Mouse (Mus musculus): ENCODE results near the gene Taok1.
"Not testable (repeated sequence)": the region's sequence is repeated elsewhere in the genome, so short reads cannot be mapped to it uniquely, and the experiment has no call there.

The Taok1 gene

DNA sequence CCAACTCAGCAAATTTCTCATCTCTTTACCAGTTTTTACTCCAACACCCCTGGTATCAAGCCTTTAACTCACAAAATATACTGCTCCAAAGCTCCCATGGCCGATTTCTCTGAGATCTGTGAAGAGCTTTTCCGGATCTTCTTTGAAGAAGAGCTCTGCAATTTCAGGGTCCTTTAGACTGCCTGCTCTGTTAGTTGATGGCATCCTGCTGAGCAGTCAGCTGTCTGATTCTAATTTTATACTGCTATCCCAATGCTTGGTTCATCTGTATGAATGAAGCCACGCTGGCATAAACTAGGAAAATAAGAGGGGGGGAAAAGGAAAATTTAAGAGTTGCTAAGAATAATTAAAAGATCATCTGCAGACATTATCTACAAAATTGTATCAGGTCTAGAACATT is 22.4 kb downstream of the Taok1 start:
- no peak for DNase-seq (ENCODE audit: low spot score in 2 of 2)

DNA sequence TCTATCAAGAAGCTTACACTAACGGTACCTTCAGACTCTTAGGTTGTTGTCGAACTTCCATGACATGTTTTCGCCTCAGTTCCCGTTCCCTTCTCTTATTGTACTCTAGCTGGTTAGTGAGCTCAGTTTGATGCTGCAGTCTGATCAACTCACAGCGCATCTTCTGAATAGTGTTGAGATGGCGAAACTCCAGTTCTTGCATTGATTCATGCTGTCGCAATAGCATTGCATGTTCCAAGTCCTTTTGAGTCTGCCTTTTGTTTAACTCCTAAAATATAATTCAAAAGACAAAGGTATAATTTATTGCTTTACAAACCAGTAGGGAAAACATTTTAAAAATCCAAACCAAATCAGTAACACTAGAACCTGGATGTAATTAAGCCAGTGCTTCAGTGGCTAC is 62.4 kb downstream of the Taok1 start:
- DNase-seq (ENCODE audit: low spot score in 2 of 2) = no peak

DNA sequence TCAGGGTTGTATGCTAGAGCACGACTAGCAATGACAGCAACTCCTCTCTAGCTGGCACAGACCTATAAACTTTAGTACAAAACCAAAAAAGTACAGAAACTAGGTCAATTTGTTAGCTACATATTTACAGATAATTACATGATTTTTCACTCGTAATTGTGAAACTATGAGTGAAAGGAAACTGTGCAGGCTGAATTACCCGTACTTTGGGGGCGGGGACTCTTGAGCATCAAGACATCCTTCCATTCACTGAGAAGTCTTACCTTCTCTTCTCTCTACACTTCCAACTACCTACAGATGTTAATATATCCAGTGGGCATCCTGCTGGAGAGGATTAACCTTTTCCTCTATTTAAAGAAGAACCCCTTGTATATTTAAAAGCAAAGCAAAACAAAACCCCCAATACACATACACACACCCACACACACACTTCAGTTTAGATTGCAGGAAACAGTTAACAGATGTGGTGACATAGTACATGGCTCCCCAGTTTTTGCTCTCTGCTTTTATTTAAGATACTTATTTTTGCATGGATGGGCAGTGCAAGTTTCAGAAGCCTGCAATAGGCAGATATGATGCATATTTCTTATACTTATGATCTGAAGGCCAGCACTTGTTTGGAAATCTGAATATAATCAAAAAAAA is 75.3 kb downstream of the Taok1 start:
- DNase-seq (ENCODE audit: low spot score in 2 of 2) = no peak

DNA sequence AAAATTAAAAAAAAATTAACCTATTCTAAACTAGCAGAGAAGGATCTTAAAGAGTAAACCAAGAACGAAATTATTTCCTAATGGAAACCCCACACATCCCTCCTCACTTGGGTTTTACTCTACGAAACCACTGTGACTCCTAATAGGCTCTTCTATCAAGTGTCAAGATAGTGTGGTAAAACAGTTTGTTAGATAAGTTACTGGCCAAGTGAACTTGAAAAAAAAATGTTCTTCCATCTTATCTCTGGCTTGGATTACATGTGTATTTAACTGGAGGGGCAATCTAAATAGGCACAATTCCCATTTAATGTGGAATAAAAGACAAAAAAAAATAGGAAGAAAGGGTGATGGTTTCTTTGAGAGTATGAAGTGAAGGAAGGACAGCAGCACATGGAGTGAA is 76.8 kb downstream of the Taok1 start:
- no peak for DNase-seq (ENCODE audit: low spot score in 2 of 2)

DNA sequence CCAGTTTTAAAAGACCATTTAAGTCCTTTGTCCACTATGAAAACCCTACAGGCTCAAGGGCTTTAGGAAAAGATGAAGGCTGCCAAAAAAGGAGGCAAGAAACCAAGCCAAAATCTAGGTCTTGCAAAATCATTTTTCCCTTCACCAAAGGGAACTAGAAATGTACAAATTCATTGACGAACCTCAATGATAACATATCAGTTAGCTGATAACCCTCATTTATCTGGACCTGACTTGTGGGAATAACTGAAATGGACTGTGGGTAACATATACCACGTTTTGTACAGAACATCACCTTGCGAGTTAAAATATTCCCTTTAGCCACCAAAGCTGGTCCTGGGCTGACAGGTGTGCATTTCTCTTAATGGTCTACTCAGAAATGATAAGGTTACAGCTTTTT is 78.0 kb downstream of the Taok1 start:
- no peak for DNase-seq (ENCODE audit: low spot score in 2 of 2)

DNA sequence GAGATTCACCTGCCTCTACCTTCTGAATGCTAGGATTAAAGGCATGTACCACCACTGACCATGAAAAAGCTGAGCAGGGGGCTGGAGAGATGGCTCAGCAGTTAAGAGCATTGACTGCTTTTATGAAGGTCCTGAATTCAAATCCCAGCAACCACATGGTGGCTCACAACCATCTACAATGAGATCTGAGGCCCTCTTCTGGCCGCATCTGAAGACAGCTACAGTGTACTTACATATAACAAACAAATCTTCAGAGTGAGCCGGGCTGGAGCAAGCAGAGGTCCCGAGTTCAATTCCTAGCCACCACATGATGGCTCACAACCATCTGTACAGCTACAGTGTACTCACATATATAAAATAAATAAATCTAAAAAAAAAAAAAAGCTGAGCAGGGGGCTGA is 79.2 kb downstream of the Taok1 start:
- not testable (repeated sequence) for DNase-seq (ENCODE audit: low spot score in 2 of 2)

DNA sequence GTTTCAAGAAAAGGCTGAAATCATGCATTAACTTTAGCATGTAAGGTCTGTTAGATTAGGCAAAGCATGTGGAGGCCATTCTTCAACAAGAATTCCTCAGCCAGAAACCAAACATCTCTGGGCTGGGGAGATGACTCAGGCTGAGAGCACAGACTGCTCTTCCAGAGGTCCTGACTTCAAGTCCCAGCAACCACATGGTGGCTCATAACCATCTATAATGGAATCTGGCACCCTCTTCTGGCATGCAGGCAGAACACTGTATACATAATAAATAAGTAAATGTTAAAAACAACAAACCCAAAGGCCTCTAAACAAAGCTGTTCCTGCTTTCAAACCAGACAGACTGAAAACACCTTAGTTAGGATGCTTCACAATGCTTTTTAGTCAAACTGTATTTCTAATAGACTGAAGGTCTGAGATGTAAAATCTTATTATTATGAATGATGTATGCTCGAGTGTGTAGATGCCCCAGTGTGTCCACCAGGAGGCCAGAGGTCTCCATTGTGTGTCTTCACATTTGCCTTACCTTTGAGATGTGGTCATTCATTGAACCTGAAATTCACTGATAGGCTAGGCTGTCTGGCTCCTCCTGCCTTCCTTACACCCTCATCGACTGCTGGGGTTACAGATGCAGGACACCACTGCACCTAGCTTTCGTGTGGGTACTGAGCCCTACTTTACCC is 81.7 kb downstream of the Taok1 start:
- DNase-seq (ENCODE audit: low spot score in 2 of 2) = no peak

DNA sequence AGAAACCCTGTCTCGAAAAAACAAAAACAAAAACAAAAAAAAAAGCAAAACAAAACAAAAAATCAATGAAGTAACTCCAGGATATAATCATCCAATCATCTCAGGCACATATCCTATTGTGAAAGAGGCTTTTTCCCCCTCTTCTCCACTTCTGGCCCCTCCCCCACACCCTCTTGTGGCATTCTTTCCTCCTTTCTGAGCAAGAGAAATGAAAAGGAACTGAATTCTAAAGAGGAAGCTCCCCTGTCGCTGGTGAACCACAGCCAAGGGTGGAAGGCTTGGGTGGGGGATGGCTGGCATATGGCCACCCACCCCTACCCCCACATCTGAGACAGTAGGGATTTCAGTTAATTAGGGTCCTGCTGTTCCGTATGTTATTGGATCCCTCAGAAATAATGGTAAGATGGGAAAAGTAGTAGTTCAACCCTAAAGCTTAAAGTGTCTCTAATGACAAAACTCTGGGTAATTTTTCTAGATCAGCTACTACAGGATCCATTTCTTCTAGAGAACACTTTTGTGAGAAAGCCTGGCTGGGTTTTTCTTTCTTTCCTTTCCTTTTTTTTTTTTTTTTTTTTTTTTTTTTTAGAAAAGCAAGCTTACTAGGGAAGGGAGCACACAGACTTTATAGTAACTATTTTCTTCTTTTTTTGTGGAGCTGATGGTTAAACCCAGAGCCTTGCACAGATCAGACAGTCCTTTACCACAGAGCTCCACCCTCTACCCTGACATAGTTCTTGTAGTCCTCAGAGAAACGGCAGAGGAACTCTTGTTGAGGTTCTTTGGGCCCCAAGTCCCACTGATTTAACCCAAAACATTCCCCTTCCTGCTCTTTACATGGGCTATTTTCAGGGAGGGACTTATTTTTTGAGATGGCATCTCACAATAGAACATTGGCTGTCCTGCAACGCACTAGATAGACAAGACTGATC is 86.8 kb downstream of the Taok1 start:
- DNase-seq (ENCODE audit: low spot score in 2 of 2) = peak; percentile 29 to 36

DNA sequence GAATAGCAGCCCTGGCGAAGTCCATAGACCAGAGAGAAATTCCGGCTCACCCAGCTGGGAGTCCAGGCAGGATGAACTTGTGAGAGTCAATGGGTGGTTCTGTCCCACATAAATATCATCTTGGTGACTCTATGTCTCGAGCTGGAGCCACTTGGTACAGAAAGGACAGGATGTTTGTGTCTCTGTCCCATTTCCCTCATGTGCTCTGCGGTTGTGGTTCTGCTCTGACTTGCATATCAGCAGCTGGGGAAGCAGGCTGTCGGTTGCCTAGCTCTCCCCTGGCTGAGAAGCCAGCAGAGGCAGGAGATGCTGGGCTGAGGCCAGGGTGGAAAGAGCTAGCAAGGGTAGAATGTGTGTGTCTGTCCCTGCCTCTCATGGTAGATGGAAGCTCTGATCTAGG is 88.6 kb downstream of the Taok1 start, which contains the start of gene Gm10392:
TSS of gene Gm10392 (minus strand) at position 156 of the 400 bp plus-strand sequence.
- DNase-seq (ENCODE audit: low spot score in 2 of 2) = peak in 1 of 2 experiments; percentile 22

DNA sequence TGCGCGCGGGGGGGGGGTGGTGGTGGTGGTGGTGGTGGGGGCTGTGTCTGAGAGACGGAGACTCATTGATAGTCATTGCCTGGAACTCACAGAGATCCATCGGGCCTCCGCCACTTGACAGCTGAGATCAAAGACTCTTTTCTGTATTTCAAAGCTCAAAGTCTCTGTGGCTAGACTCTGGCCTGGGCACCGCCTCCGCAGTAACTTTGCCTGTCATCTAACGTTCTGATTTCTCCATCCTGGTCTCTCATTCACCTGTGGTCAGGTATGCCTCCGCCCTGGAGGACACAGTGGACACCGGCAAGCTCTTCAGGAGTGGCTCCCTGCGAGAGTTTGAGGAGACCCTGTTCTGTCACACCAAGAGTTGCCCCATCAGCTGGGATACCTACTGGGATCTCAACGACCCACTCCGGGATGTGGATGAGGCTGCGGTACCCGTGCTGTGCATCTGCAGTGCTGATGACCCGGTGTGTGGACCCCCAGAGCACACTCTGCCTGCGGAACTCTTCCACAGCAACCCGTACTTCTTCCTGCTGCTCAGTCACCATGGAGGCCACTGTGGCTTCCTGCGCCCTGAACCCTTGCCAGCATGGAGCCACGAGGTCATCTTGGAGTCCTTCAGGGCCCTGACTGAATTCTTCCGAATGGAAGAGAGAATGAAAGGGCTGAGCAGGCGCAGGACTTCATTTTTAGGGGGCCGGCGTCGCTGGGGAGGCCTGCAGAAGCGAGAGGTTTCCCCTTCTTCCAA is 89.4 kb downstream of the Taok1 start:
- DNase-seq (ENCODE audit: low spot score in 2 of 2) = no peak

DNA sequence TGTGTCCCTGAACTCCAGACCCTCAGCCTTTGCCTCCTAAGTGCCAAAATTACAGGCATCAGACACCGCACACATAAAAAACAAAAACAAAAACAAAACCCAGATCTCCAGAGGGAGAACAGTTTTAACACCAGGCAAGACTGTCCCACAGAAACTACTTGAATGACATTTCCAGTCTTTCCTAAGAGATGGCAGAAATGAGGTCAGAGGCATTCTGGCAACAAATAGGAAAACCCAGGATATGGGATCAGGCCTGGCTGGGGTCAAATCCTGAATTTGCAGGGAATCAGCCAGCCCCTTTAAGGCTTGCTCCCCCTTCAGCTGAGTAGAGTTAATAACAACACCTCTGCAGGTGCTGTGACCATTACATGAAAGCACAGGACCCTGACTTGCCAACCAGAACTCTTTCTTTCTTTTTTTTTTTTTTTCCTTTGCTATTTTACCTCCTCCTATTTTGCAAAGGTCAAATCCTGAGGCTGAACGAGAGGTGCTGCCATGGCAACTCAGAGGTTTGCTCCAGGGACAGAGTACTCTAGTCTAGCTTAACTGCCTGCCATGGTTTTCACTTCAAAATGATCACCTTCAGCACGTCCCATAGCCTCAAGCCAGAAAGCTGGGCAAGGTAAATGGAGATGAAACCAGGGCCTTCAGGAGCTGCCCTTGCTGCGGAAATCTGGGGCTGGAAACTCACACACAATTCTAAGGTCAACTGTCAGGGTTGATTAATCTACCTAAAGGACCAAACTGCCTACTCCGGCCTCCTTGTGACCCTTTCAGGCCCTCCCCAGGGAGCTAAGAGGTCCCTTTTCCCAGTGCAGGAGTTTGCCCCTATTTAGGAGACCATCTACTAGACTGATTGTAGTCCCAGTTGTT is 90.8 kb downstream of the Taok1 start:
- no peak for DNase-seq (ENCODE audit: low spot score in 2 of 2)

DNA sequence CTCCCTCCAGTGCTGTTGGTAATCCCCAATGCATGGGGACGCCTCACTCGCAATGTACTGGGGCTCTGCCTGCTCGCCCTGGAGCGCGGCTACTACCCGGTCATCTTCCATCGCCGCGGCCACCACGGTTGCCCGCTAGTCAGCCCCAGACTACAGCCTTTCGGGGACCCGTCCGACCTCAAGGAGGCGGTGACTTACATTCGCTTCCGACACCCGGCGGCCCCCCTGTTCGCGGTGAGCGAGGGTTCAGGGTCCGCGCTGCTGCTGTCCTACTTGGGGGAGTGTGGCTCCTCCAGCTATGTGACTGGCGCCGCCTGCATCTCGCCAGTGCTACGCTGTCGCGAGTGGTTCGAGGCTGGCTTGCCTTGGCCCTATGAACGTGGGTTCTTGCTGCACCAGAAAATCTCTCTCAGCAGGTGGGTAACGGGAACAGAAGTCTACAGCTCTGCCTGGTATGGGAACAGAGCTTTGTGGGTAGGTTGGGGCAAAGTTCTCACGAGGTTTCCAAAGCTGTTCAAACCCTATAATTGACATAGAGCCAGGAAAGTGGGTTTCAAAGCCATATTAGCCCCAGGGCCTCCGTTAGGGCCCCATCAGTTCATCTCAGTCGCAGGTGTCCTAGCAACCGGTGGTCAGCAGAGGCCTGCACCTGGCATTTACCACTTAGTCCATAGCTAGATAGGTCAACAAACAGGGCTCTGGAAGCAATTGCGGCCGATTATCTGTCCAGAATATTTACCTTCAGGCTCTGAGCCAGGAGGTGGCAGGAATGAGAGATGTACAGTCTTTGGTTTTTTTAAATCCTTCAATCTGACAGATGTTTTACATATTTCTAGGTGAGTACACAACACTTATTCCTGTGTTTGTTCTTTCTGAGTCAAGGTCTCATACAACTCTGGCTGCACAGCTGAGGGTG is 91.7 kb downstream of the Taok1 start, which contains the start of gene Trp53i13:
TSS of gene Trp53i13 (minus strand) at position 344 of the 916 bp plus-strand sequence.
- peak in 1 of 2 experiments; percentile 24 for DNase-seq (ENCODE audit: low spot score in 2 of 2)

DNA sequence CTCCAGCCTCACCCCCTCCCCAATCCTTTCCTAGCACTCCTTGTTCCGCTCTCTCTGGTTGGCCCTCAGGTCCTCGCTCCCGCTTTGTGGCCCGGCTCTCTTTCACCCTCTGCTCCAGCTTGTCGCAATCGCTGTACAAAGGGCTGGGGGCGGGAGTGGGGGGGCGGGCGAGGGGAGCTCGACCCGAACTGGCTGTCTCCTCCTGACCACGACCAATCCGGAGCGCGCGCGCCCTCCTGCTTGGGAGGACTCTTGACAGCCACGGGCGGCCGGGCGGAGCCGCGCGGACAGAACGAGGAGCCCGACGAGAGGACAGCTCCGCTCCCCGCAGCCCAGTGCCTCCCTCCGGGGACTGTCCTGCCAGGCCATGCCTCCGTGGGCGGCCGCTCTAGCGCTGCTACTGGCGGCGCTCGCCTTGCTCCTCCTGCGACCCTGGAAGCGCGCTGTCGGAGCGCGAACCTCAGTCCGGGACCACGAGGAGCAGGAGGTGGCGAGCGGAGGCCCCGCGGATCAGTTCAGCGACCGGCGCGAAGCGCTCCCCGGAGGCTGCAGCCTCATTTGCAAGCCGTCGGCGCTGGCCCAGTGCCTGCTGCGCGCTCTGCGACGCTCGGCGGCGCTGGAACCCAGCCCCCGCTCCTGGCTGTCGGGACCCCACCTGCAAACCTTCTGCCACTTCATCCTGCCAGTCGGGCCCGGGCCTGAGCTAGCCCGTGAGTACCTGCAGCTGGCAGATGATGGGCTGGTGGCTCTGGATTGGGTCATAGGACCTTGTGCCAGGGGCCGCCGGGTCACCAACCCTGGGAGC is 92.6 kb downstream of the Taok1 start, which contains the start of gene Abhd15:
TSS of gene Abhd15 (plus strand) at position 290 of the 805 bp plus-strand sequence.
- DNase-seq (ENCODE audit: low spot score in 2 of 2) = peak; percentile 62 to 67

DNA sequence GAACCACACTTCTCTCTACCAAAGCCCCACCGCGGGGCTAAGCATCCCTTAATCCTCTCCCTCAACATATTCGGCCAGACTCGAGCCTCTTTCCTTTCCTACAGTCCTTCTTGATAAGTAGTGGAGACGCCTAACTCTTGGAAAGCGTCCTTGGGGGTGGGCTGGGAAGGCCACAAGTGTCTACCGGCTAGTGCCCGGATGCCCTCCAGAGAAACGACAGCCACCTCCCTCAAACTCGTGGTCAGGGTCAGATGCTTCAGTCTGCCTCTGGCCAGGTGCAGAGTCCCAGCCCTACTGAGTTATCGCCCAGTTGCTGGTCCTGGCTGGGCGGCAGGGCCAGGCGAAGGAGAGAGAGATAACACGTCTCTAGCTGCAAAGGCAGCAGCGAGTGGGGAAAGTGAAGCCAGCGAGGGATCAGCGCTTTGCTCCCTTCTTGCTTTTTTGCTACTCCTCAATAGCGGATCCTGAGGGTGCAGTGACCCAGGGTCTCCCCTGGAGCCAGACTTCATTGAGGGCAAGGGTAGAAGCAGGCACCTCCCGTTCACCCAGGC is 93.3 kb downstream of the Taok1 start:
- DNase-seq (ENCODE audit: low spot score in 2 of 2) = peak in 1 of 2 experiments; percentile 13

DNA sequence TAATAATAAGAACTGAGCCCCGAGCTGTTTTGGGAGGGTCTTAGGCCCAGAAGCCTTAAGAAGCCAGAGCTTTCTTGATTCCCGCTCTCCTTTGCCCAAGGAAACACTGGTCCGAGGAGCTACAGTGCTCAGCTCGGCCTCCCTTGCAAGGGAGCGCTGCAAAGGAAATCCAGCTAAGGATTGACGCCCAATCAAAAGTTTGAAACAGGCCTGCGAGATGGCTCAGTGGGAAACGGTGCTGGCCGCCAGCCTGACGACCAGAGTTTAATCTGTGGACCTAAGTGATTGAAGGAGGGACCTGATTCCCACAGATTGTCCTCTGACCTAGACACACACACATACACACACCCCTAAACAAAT is 93.8 kb downstream of the Taok1 start:
- DNase-seq (ENCODE audit: low spot score in 2 of 2) = no peak

DNA sequence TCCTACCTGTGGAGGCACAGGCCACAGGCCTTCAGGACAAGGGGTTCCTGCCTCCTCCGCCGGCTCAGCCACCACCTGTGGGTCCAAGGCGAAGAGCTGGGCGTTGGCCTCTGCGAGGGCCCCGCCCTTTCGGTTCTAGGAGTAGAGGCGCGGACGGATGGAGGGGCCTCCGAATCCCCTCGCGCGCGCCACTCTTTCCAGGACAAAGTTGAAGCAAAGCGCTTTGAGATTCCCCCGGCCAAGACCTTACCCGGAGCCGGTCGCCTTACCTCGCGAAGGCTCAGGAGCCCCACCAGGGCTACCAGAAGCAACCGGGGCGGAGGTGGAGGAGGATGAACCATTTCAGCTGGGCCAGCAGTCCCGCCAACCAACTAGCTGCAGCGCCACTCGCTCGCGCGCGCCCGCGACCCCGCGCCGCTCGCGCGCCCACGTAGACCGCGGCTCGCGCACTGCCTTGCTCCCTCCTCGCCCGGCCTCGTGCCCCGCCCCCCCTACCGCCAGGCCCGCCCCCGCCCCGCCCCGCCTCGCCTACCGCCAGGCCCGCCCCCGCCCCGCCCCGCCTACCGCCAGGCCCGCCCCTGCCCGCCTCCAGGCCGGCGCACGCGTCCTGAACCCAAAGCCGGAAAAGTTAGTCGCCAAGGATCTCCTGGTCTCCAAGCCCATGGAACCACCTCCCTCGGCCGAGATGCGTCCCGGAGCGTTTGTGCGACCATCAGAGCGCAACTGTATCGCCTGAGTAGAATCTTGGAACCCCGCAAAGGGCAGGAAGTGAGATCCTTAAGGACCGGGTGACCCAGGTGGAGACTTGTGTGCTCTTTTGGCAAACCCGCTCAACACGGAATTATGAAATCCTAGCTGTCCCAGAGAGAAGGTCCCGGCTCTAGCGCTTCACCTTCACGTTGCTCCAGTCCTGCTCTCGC is 94.5 kb downstream of the Taok1 start:
- DNase-seq (ENCODE audit: low spot score in 2 of 2) = peak; percentile 59 to 70

DNA sequence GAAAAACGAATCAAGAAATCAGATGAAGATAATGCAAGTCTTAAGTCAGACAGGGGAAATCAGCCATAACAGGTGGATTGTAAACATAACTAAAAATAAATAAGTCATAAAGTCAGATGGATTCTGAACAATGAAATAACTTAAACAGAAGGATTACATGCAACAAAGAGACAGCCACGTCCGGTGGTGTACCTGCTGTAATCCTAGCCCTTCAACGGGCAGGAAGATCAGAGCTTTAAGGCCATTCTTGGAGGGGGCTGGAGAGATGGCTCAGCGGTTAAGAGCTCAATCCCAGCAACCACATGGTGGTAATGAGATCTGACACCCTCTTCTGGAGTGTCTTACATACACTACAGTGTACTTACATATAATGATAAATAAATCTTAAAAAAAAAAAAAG is 96.3 kb downstream of the Taok1 start:
- no peak for DNase-seq (ENCODE audit: low spot score in 2 of 2)

Data from frontal cortex, postnatal 10 days (tissue).